In genomic region chr5:114593161-114593821, GRCm38 (mm10) we compare ENCODE assay signal across 11 mouse cellular contexts. TPM values are rescaled to one million over a fixed set of nuclear protein-coding genes. Genes with fewer than 3 reads are reported as not detected.
A peak's percentile ranks its signal among the peaks of the same experiment; 100 is the strongest.
DNase-seq lines count a peak whose midpoint lies in the region; ATAC-seq and TF ChIP-seq lines count a peak whose summit lies in the region.
"Had no signal": no experiment of that assay in that cellular context is flagged by ENCODE, and none has a peak within 500 bp of the region (broad histone marks: within the 10 kb centered on the region; RNA-seq: fewer than 3 reads in every experiment).

No protein-coding gene starts in this region.

- no peaks in the 10 kb centered on the region for H3K27me3 ChIP-seq in spleen, adult 2 months (ENCODE audit: control insufficient read depth, insufficient read depth, low read length)
- peaks cover 2% of the 10 kb centered on the region; the same call in 1 of the 2 replicates for H3K27me3 ChIP-seq in forebrain, embryonic 13.5 days

- peak overlapping the region; percentile 55 for H3K27ac ChIP-seq in spleen, adult 2 months (ENCODE audit: insufficient read depth, low read length)
- H3K27ac ChIP-seq in forebrain, embryonic 13.5 days = peak overlapping the region; percentile 73

- TF ChIP-seq CTCF in spleen, adult 2 months (IDR thresholded peaks at IDR 0.05; ENCODE audit: extremely low read depth, insufficient read depth, insufficient read length, insufficient replicate concordance) = no peak

- H3K9me3 ChIP-seq in forebrain, embryonic 13.5 days (replicated peaks) = no peaks in the 10 kb centered on the region

- H3K4me3 ChIP-seq in spleen, adult 2 months (ENCODE audit: extremely low read depth, insufficient read depth, insufficient read length) = no peak overlapping the region
- H3K4me3 ChIP-seq in forebrain, embryonic 13.5 days = peak overlapping the region; percentile 6; the same call in 1 of the 2 replicates

- 51% methylated on average over 11 of the region's 12 CpGs for WGBS in spleen, adult 2 months
- WGBS in forebrain, embryonic 13.5 days = 38% methylated on average over 12 of the region's 12 CpGs

- peak; percentile 54; the same call in 1 of the 2 replicates for ATAC-seq in forebrain, embryonic 13.5 days

- H3K4me2 ChIP-seq in forebrain, embryonic 13.5 days = peak overlapping the region; percentile 43

- no peaks in the 10 kb centered on the region for H3K36me3 ChIP-seq in spleen, adult 2 months (ENCODE audit: control insufficient read depth, insufficient read depth, low read length)
- H3K36me3 ChIP-seq in forebrain, embryonic 13.5 days (ENCODE audit: poor library complexity, severe bottlenecking) = peaks cover 19% of the 10 kb centered on the region

- 0 out of 2 replicates have a peak overlapping the region, but pooled peaks have one; percentile 18 for H3K9ac ChIP-seq in forebrain, embryonic 13.5 days
- H3K9ac ChIP-seq: lung, embryonic 14.5 days had no signal

- peaks cover 47% of the 10 kb centered on the region; the same call in 1 of the 2 replicates for H3K4me1 ChIP-seq in spleen, adult 2 months (ENCODE audit: control insufficient read depth, insufficient read depth, insufficient read length)
- peaks cover 81% of the 10 kb centered on the region for H3K4me1 ChIP-seq in forebrain, embryonic 13.5 days

- no peak for TF ChIP-seq POLR2A in spleen, adult 2 months (IDR thresholded peaks at IDR 0.05; ENCODE audit: low read depth, low read length)

- peak in 1 of 2 experiments; percentile 34 for DNase-seq in spleen, adult 2 months (ENCODE audit: low read depth in 1 of 2, low spot score in 2 of 2)
- no peak for DNase-seq in spleen, postnatal 14 days (ENCODE audit: low spot score in 2 of 2)
- DNase-seq in kidney, postnatal 14 days = peak; percentile 53
- DNase-seq in thymus, postnatal 14 days = peak; percentile 52
- DNase-seq in right cerebral cortex, postnatal 36 days (ENCODE audit: low spot score in 2 of 2) = no peak
- no peak for DNase-seq in cerebellum, adult 18-20 months
- DNase-seq in adipocyte (ENCODE audit: low spot score) = no peak
- DNase-seq: cerebellum, adult 11-12 months; gastrocnemius, postnatal 25 days had no signal

RNA-seq across cellular contexts. Expression of gene Fam222a, which starts 25.5 kb away (rescaled TPM):
- polyA plus RNA-seq in spleen, adult 2 months (2012; rRNA removed) = 2.8 and 4.6 TPM in 2 replicates
- polyA plus RNA-seq in forebrain, embryonic 13.5 days (2015; fragmentation: Nextera tagmentation; extraction: Ambion mirVana) = 4.8 and 4.9 TPM in 2 replicates

Comparison
In these comparisons a context has a peak if more than half of its experiments do, and no peak if none do; other contexts are left out.
1. DNase-seq: peak in kidney, postnatal 14 days (single experiment) and thymus, postnatal 14 days (single experiment); none in spleen, postnatal 14 days (0 of 2), right cerebral cortex, postnatal 36 days (0 of 2), cerebellum, adult 18-20 months (0 of 2) and adipocyte (single experiment).